Mouse (Mus musculus) R1 (cell line): ENCODE data around the gene Pex5.
"Not testable (repeated sequence)": the region's sequence is repeated elsewhere in the genome, so short reads cannot be mapped to it uniquely, and the experiment has no call there.

Experiments
- DNase-seq: peaks from one replicate; pipeline ENCODE4 v3.0.0-alpha.2; 2018; ENCODE audit warnings: low read depth, low spot score

The Pex5 gene

DNA sequence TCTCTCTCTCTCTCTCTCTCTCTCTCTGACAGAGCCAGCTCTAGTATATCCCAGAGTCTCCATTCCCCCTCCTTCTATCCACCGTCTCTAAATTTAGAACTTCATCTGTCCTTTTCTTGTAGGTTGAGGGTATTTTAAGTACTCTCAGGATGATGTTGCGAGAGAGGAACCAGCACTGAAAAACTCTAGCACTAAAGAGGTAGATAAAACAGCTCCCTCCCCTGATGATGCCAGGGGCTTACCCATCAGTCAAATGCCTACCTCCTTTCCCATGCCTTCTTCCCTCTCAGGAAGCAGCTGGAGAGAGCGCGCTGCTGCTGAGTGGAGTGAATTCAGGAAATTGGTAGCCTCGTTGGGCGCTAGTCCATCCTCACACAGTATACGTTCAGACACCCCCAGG lies 12.4 kb upstream of the Pex5 start:
- no peak for DNase-seq

DNA sequence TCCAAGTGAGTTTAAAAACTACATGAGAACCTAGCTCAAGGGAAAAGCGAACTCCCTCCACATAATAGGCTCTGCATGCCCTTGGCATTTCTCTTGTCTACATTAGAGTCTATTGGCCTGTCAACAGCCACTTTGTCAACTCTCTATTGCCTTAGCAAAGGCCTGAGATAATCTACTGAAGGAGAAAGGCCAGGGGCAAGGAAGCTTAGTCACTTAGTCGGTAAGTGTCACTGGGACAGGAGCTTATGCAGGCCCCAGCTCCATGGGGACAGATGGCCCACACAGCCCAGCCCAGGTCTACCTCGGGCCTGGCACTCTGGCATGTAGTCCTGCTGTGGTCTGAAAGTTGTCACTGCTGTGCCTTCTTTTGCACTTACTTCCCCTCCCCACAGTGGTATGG lies 11.7 kb upstream of the Pex5 start:
- no peak for DNase-seq

DNA sequence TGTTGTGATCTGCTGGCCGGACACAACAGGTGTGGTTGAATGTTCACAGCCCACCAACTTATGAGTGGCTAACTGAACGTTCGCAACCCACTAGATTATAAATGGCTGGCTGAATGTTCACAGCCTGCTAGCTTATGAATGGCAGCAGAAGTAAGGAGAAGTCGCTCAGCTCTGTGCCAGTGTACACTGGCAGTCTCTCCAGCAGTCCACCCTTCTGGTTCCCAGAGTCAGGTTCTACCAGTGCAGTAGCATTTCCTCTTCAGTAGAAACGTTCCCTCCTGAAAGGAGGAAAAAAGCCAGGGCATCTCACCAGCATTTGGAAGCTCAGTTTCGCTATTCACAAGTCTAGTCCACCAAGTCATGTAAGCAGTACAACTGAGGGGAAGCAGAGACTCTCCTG lies 10.7 kb upstream of the Pex5 start:
- no peak for DNase-seq

DNA sequence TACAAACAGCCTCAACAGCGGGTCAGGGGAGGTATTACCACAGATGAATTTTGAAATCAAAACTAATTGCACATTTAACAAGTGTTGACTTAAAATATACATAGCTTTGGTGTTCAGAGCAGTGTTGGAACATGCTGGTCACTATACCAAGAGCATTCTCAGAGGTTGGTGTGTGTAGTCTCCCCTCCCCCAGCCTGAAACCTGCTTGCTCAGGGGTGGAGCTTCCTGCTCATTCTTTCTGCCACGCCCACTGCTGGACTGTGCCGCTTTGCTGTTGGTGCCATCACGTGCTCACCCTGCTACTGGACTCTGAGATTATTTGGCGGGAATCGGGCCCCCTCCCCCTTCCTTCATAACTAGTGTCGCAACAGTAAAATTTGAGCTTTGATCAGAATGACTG lies 10.2 kb upstream of the Pex5 start:
- peak; percentile 72 for DNase-seq

DNA sequence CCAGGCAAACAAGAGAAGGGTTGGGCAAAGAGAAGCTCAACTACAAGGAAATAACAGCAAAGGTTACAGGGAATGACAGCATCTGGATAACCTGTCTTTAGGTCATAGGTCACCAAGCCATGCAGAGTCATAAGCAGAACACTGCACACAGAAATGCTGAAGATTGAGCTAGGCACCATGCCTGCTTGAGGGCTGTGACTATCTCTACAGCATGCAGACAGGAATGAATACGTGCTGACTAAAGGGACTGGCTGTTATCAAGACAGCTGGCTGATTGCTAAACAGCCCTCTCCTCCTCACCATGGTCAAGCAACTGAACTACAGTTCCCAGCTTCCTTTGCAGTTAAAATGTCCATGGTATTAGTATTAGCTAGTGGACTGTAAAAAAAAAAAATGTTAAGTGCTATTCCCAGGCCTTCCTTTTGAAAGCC lies 9.2 kb upstream of the Pex5 start:
- no peak for DNase-seq

DNA sequence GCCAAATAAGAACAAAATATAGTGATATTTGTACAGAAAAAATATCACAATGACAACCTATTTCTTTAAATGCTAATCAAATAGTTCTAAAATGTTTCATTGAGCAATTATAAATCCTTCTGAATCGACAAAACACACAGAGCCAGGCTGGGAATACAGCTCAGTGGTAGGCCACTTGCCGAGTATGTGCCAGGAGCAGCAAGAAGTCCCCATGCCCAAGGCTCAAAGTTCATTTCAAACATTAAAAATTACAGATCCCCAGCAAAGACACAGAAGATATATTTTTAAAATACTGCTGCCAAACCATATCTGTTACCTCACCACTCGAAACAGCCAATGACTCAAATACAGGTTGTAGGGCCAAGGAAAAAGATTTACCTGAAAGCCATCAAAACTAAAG lies 3.8 kb upstream of the Pex5 start:
- no peak for DNase-seq

DNA sequence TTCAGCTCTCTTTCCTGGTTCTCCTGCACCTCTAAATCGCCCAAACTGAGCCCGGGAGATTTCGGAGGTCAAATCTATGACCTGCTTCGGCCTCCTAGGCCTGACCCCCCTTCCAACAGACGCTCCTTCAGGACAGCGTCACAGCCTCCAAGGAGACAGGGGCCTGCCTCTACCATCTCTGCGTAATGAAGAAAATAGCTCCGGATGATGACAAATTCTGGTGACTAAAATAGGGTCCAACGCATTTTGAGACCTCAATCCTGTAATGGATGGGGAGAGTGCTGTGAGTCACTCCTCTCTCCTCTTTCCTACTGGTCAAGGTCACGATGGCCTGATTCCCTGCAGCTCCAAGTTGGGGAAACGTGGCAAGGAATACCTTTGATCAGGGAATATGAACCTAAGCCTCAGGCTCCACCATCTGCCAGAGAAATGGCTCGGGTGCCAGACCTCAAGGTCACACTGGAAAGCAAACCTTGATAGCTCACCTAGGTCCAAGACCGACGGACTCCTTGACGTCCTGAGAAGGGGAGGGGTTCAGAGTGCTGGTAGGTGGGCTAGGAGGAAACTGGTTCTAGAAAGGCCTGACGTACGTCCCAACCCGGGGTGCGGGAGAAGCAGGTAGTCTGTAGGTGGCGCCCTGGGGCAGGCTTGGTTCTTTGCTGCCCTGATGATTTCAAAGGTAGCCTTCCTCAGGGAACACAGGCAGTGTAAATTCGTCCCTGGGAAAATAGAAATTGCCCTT lies 651 bp upstream of the Pex5 start:
- peak; percentile 92 for DNase-seq

DNA sequence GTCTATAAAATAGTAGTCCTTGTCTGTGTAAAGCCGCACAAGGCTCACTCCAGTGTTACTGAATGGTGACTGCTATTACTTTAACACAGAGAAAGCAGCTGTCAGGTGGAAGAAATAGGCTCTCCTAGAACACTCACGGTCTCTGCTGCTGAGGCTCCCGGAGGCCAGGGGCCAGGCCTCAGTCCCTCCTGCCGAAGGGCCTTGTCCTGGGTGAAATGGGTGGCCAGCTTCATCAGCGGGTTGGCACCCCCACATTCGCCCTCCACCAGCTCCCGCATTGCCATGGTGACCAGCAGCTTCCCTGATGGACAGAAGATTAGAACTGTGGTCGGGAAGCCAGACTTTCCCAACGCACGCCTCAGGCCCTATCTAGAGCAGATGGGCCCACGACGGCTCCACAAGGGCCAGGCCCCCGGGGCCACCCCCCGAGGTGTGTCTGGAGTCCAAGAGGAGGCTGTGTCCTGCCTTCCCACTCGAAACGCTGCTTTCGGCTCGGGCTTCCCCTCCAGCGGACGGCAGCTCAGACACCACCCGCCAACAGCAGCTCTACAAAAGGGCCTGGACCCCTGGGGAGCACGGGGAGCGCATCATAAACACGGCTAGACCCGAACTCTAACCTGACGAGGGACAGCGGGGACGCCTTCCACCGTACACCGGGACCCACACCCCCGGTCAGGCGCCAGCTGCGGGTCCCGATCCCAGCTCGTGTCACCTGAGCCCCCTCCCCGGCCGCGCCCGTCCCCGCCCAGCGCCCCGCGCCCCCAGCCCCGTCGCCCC lies 529 bp downstream of the Pex5 start:
- peak; percentile 61 for DNase-seq

DNA sequence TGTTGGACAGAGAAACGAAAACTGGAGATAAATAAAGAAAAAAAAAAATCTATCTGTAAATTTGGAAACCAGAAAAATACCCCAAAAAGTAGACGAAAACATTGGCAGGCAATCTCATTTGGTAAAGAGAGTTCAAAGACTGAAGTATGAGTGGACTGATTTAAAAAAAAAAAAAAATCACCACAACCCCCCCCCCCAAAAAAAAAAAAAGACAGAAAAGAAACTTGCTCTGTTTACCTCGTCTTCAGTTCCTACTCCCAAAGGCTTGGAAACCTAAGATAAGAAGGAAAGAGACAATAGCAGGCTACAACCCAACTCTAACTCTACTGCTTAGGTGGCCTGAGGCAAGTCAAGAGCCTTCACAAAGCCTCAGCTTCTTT lies 1.1 kb downstream of the Pex5 start:
- no peak for DNase-seq

DNA sequence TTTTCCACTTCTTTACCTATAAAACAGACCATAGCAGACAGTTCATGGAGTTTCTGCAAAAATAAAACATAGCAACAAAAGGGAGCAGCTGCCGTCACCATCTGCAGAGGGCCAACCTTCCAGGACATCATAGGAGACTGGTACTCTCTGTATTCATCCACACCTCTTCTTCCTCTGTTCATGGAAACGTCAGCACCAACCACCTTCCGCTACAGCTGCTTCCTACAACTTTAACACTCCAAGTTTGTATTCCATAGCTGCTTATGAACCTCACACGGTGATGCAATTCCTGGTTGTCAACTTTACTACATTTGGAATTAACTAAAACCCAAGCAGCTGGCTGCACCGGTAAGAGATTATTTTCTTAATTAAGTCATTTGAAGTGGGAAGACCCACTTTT lies 6.5 kb downstream of the Pex5 start:
- no peak for DNase-seq

DNA sequence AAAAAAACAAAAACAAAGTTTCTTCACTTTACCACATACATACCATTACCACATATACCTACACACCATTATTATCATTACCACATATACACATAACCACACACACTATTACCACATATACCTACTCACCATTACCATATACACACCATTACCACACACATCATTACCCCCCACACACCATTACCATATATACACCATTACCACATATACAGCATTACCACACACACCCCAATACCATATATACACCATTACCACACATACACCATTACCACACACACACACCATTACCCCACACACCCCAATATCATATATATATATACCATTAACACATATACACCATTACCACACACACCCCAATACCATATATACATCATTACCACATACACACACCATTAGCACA lies 7.7 kb downstream of the Pex5 start:
- no peak for DNase-seq

DNA sequence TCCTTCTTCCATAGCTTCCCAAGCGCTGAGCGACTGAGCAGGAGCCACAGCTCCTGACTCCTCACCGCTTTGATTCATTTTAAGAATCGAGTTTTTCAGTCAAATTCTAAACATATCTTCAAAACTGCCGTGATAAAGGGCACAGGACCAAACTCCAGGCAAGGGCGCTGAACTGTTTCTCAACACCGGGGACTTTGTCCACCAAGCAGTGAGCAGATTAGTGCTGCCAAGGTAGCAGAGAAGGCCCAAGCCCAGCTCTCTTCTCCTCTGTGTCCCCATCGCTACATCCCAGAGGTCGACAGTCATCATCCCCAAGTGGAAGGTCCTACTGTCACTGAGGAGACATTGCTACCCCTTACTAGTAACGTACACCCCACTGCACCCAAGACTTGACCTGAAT lies 8.5 kb downstream of the Pex5 start:
- no peak for DNase-seq

DNA sequence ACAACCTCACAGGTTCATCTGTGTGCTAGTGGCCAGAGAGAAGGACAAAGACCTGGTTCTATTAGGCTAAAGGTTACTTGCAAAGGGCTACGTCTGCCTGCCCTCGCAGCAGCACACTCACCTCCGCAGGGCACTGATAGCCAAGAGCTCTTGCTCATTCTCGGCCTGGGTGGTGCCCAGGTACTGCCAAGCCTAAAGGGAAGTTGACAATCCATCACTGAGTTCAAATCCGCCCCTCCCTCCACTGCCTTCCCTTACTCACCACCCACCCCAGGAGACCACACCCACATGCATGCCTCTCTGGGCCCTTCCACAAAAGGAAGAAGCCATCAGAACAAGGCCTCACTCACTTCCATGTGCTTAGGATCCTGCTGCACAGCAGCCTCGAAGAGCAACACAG lies 15.1 kb downstream of the Pex5 start:
- DNase-seq = peak; percentile 45

DNA sequence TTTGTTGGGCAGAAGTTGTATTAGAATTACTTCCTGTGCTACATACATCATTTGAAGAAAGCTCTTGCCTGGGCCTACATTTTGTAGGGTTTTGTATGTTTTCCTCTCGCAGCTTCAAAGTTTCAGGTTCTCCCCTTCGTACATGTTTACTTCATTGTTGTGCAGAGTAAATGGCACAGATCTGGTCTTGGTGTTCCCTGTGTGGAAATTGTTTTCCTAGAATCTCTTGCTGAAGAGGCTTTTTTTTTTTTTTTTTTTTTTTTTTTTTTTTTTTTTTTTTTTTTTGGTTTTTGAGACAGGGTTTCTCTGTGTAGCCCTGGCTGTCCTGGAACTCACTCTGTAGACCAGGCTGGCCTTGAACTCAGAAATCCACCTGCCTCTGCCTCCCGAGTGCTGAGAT lies 19.9 kb downstream of the Pex5 start:
- DNase-seq = not testable (repeated sequence)

DNA sequence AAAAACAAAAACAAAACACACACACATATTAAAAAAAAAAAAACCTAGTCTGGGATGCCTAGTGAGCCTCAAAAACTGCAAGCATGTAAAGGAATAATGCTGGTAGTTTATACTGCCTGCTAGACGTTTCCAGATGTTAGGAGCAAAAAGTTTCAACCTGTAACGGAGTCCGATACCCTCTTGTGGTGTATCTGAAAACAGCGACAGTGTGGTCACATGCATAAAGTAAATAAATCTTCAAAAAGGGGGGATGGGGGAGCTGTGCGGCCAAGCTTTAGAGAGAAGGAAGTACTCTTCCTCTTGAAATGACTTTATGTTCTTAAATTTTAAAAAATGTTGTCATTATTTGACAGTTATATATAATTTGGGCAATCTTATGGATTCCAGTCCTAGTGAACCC lies 34.7 kb downstream of the Pex5 start:
- DNase-seq = peak; percentile 56

DNA sequence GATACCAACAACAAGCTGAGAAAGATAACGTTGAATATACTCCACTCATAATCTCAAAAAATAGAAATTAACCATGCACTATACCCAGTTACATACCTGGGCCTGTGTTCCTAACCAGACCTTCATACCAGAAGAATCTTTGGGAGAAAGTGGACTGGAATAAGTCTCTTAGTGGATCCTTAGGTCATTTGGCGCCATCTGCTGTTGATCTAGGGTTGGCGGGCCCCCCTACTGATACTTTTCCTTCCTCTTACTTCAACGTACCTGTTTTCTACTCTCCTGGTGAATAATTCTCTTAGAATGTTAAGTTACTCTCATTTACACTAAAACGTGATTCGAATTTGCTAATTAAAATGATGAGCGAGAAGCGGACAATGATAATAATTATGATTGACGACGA lies 35.5 kb downstream of the Pex5 start:
- peak; percentile 67 for DNase-seq

DNA sequence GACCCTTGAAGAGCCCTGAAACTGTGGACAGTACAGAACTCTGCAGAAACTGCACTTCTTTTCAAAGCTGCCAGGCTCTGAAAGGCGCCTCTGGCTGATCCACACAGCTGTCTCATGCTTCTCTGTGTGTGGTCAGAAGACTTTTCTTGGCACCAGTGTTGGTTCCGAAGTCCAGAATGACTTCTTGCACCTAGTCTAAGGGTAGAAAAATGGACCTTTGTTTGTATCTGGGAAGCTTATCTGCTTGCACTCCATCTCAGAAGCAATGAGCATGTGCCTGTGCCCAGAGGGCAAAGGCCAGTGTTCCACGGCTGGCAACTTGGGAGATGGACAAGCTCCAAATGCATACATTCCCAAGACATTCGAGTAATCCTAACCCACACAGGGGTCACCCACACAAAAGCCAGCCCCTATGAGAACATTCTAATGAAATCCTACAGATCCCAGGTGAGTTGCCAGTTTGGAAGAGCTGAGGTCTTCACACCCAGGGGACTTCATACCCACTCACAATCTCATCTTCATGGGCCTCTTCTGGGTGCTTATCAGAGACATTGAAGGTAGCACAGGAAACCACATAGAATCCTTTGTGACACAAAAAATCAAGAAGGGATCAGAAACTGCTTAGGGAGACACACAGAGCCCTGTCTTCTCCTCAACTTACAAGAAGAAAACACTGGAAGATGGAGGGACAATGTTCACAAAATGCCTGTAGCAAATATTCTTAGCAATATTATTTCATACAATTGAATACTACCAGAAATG lies 37.2 kb downstream of the Pex5 start:
- no peak for DNase-seq

DNA sequence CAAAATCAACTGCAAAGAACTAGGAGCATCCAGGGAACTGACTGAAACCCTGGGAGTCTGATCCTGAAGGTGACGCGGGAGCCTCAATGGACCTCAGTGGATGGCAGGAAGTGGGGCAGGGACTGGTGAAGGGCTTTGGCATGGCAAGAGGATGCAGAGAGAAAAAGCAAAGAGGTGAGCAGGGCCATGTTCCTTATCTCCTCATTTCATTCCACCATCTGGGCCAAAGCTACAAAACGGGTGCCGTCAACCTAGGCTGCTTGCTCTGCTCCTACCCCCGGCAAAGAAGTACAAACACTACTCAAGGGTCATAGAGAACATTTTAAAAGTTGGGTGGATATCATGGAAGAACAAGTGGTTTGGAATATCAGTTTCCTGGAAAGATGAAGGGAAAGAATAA lies 38.6 kb downstream of the Pex5 start:
- no peak for DNase-seq

DNA sequence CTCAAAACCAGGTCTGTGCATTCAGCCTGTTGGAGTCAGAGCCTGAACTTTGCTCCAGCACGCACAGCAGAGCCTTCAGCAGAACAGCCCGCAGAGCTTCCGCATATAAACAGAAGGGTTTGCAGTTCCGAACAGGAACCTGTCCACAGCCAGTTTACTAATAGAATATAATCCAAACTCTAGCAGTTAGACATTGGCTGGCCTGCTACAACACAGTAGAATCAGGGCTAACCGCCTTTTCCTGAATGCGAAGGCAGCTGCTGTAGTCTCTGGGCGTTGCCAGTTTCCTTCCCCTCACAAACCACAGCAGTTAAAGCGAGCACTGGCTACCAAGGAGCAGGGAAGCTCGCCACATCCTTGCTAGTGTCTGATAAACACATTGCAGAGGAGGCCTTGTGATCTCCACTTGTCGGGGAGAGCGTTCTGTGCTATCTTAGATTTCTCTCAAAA lies 39.4 kb downstream of the Pex5 start:
- DNase-seq = no peak

DNA sequence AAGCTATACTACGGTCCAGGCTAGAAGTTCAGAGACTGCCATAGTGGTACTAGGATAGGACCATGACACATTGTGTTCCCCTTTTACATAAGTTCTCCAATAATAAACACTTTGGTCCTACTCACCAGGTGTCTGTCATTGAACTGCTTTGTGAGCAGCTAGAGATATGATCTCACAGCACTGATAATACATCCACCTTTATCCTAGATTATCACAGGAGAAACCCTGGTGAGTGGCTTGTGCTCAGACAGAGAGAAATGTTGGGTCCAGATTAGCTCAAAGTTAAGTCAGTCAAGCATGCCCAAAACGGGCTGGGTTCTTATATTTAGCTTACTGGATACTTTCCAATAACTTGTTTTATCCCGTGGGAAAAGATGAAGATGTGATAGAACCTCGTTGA lies 40.2 kb downstream of the Pex5 start:
- DNase-seq = no peak

DNA sequence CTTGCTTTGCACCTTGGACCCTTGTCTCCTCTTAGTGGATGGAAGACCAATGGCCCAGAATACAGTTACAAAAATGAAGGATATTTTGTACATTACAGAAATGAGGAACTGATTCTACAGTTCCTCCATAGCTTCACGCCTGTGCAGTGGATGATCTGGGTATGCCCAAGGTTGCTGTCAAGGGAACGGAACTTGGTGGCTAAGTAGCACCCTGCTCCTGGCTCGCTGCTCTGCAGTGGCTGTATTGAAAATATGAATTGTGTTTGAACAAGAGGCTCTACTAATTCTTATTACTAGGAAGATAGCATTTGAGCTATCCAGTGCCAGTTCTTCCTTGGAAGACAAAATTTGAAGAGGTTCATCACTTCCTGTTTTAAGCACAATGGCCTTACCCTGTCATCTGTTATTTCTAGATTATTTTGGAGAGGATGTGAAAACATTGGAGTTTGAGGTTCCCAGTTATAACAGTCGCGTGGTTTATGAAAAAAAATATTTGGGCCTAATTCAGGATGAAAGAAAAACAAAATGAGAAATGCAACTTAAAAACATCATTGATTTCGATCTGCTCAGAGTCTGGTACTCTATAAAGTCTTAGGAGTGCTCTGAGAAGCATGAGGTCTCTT lies 41.2 kb downstream of the Pex5 start:
- DNase-seq = no peak

DNA sequence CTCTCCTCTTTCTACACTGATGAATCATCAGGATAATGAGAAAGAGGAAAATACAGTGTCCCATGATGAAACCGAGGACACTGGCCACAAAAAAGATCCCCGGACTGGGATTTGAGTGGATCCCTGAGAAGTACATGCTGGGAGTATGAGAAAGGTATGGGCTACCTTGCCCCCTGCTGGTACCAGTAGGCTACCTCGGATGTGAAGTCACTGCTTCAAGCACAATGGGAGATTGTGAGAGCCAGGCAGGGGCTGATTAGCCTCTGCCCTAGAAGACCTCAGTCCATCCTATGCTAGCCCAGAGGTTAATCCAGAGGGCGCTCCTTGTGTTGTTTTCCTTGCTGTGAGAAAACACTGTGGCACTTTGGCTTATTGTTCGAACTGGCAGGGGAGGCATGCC lies 50.5 kb downstream of the Pex5 start:
- DNase-seq = peak; percentile 16
